32 mouse cellular contexts compared by ENCODE assay signal in the genomic region with DNA sequence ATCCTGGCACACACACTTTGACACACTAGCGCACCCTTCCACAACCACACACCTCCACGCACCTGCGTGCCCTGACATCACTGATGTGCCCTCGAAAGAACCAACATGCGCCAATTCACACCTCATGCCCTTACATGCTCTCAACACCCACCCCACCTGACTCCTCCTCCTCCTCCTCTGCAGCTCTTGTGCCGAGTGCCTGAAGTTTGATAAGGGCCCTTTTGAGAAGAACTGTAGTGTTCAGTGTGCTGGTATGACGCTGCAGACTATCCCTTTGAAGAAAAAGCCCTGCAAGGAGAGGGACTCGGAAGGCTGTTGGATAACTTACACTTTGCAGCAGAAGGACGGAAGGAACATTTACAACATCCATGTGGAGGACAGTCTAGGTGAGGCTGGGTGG. TPM values are rescaled to one million over a fixed set of nuclear protein-coding genes. Genes with fewer than 3 reads are reported as not detected.
DNase-seq lines count a peak whose midpoint lies in the region; ATAC-seq lines count a peak whose summit lies in the region.
"Had no signal": no experiment of that assay in that cellular context is flagged by ENCODE, and none has a peak within 500 bp of the region (broad histone marks: within the 10 kb centered on the region; RNA-seq: fewer than 3 reads in every experiment).

No protein-coding gene starts in this region.

- H3K9me3 ChIP-seq in liver, embryonic 12.5 days (replicated peaks): no peaks in the 10 kb centered on the region
- H3K9me3 ChIP-seq: embryonic facial prominence, embryonic 10.5 days; embryonic facial prominence, embryonic 13.5 days; G1E; hindbrain, embryonic 12.5 days; hindbrain, embryonic 15.5 days had no signal

- no peaks in the 10 kb centered on the region for H3K27me3 ChIP-seq in liver, embryonic 12.5 days (replicated peaks)
- H3K27me3 ChIP-seq: CH12.LX; embryonic facial prominence, embryonic 13.5 days; hindbrain, embryonic 15.5 days had no signal

- peaks cover 18% of the 10 kb centered on the region for H3K4me1 ChIP-seq in liver, embryonic 12.5 days
- H3K4me1 ChIP-seq: embryonic facial prominence, embryonic 10.5 days; embryonic facial prominence, embryonic 13.5 days; hindbrain, embryonic 12.5 days; hindbrain, embryonic 15.5 days had no signal

- 0 out of 2 replicates have a peak overlapping the region, but pooled peaks have one; percentile 12 for H3K27ac ChIP-seq in liver, embryonic 12.5 days
- H3K27ac ChIP-seq: embryonic facial prominence, embryonic 10.5 days; embryonic facial prominence, embryonic 13.5 days; gastrocnemius, adult 2 months; hindbrain, embryonic 12.5 days; hindbrain, embryonic 15.5 days had no signal

- H3K9ac ChIP-seq in liver, embryonic 12.5 days: no peak overlapping the region
- H3K9ac ChIP-seq: embryonic facial prominence, embryonic 13.5 days; forebrain, postnatal 0 days; hindbrain, embryonic 12.5 days; hindbrain, embryonic 15.5 days had no signal

- H3K4me2 ChIP-seq in liver, embryonic 12.5 days: no peak overlapping the region
- H3K4me2 ChIP-seq: embryonic facial prominence, embryonic 13.5 days; heart, embryonic 11.5 days; hindbrain, embryonic 12.5 days; hindbrain, embryonic 15.5 days had no signal

- H3K36me3 ChIP-seq in liver, embryonic 12.5 days: no peaks in the 10 kb centered on the region
- H3K36me3 ChIP-seq: embryonic facial prominence, embryonic 10.5 days; embryonic facial prominence, embryonic 13.5 days; hindbrain, embryonic 12.5 days; hindbrain, embryonic 15.5 days had no signal

- no peak for DNase-seq in liver
- peak; percentile 15 for DNase-seq in lung, postnatal 36 days
- no peak for DNase-seq in lung, postnatal 10 days
- no peak for DNase-seq in cerebellum, postnatal 36 days
- no peak for DNase-seq in urinary bladder, postnatal 14 days (ENCODE audit: low spot score)
- DNase-seq: adrenal gland, adult 2 months; adrenal gland, postnatal 14 days; B cell, adult 2 months; cerebellum, adult 11 months; cerebellum, adult 2 months; cerebellum, adult 9-11 months; cerebellum, postnatal 25 days; embryo, embryonic 11 days; forebrain, postnatal 0 days; gastrocnemius, adult 2 months; gastrocnemius, postnatal 14 days; heart, adult 11 months had no signal

- WGBS in liver, embryonic 12.5 days (ENCODE audit: insufficient replicate concordance): 64% methylated on average over 9 of the region's 9 CpGs

- ATAC-seq in liver, embryonic 12.5 days: peak; percentile 55
- 0 out of 2 replicates have a peak, but pooled peaks have one; percentile 36 for ATAC-seq in erythroblast, adult 5-6 weeks (replicated peaks; ENCODE audit: low FRiP score, poor library complexity, severe bottlenecking)
- ATAC-seq in megakaryocyte progenitor cell, adult 5-6 weeks (replicated peaks; ENCODE audit: poor library complexity): peak; percentile 37
- ATAC-seq: forebrain, embryonic 14.5 days; forebrain, postnatal 0 days had no signal

- no peak overlapping the region for H3K4me3 ChIP-seq in liver, embryonic 12.5 days
- H3K4me3 ChIP-seq: embryonic facial prominence, embryonic 10.5 days; embryonic facial prominence, embryonic 13.5 days; gastrocnemius, adult 2 months; hindbrain, embryonic 12.5 days; hindbrain, embryonic 15.5 days had no signal

RNA-seq across cellular contexts. Expression of a gene that starts 20.7 kb away (rescaled TPM):
- polyA plus RNA-seq in liver, embryonic 12.5 days (2016; fragmentation: Nextera tagmentation; extraction: Ambion mirVana): 68.8 and 72.8 TPM in 2 replicates
- 58.8 and 73.6 TPM in 2 replicates for total RNA-seq in erythroblast, adult 5-6 weeks (2015; ENCODE audit: low replicate concordance)
- 72.6 and 78.0 TPM in 2 replicates for total RNA-seq in erythroblast, adult 5-6 weeks (2017; ENCODE audit: low replicate concordance)
- 54.1 and 60.0 TPM in 2 replicates for total RNA-seq in megakaryocyte progenitor cell, adult 5-6 weeks (2015)
- total RNA-seq in megakaryocyte progenitor cell, adult 5-6 weeks (2017): 31.8 and 37.6 TPM in 2 replicates

RNA-seq across cellular contexts. Expression of a gene that starts 30.8 kb away (rescaled TPM):
- polyA plus RNA-seq in liver, embryonic 12.5 days (2016; fragmentation: Nextera tagmentation; extraction: Ambion mirVana): 13.5 and 13.9 TPM in 2 replicates
- 74.2 and 79.6 TPM in 2 replicates for total RNA-seq in erythroblast, adult 5-6 weeks (2015; ENCODE audit: low replicate concordance)
- total RNA-seq in erythroblast, adult 5-6 weeks (2017; ENCODE audit: low replicate concordance): 51.4 and 55.8 TPM in 2 replicates
- 37.2 and 37.9 TPM in 2 replicates for total RNA-seq in megakaryocyte progenitor cell, adult 5-6 weeks (2015)
- 35.1 and 42.0 TPM in 2 replicates for total RNA-seq in megakaryocyte progenitor cell, adult 5-6 weeks (2017)

RNA-seq across cellular contexts. Expression of a gene that starts 45.1 kb away (rescaled TPM):
- polyA plus RNA-seq in liver, embryonic 12.5 days (2016; fragmentation: Nextera tagmentation; extraction: Ambion mirVana): 138 and 146 TPM in 2 replicates
- total RNA-seq in erythroblast, adult 5-6 weeks (2015; ENCODE audit: low replicate concordance): 6.3 and 20.2 TPM in 2 replicates
- total RNA-seq in erythroblast, adult 5-6 weeks (2017; ENCODE audit: low replicate concordance): 30.7 and 32.1 TPM in 2 replicates
- 34.5 and 38.8 TPM in 2 replicates for total RNA-seq in megakaryocyte progenitor cell, adult 5-6 weeks (2015)
- total RNA-seq in megakaryocyte progenitor cell, adult 5-6 weeks (2017): 187 and 212 TPM in 2 replicates

RNA-seq across cellular contexts. Expression of a gene that starts 45.2 kb away (rescaled TPM):
- 5.1 TPM in 1 of 2 replicates, not detected in the other for polyA plus RNA-seq in liver, embryonic 12.5 days (2016; fragmentation: Nextera tagmentation; extraction: Ambion mirVana)
- total RNA-seq in erythroblast, adult 5-6 weeks (2015; ENCODE audit: low replicate concordance): not detected in 2 replicates
- total RNA-seq in erythroblast, adult 5-6 weeks (2017; ENCODE audit: low replicate concordance): not detected in 2 replicates
- total RNA-seq in megakaryocyte progenitor cell, adult 5-6 weeks (2015): not detected in 2 replicates
- 1.1 TPM in 1 of 2 replicates, not detected in the other for total RNA-seq in megakaryocyte progenitor cell, adult 5-6 weeks (2017)
- total RNA-seq: forebrain, postnatal 0 days; G1E; hematopoietic stem cell, adult 5-6 weeks had no signal
- polyA plus RNA-seq: adrenal gland, adult 2 months; cortical plate, adult 2 months; forebrain, embryonic 11.5 days; G1E; heart, embryonic 11.5 days; heart, embryonic 14.5 days had no signal

RNA-seq across cellular contexts. Expression of a gene that starts 45.2 kb away (rescaled TPM):
- polyA plus RNA-seq in liver, embryonic 12.5 days (2016; fragmentation: Nextera tagmentation; extraction: Ambion mirVana): 32.7 and 33.7 TPM in 2 replicates
- 4.2 and 6.5 TPM in 2 replicates for total RNA-seq in erythroblast, adult 5-6 weeks (2015; ENCODE audit: low replicate concordance)
- 7.1 and 12.4 TPM in 2 replicates for total RNA-seq in erythroblast, adult 5-6 weeks (2017; ENCODE audit: low replicate concordance)
- 9.1 and 9.9 TPM in 2 replicates for total RNA-seq in megakaryocyte progenitor cell, adult 5-6 weeks (2015)
- 28.8 and 38.1 TPM in 2 replicates for total RNA-seq in megakaryocyte progenitor cell, adult 5-6 weeks (2017)
